In the genomic region with DNA sequence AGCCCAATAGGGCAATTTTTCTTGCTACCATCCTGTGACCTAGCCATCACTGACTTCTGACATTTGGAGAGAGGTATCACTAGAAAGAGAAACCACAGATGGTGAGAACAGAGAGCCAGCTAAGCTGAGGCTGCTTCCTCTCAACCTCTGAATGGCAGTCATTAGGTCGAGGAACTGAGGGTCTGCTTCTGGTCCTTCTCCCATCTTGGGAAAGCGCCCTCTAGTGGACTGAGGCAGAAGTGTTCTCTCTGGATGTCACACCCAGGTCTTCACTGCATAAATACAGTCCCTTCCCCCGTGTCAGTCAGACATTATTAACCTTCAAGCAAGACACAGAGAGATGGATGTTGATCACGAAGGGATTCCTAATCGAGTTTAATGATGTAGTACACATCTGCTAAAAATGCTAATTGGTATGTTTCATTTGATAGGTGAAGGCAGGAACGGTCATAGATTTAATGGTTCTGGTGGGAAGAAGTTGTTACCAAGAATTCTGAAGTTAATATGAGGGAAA, we compare ENCODE assay signal across 8 mouse cellular contexts.
DNase-seq lines count a peak whose midpoint lies in the region; ATAC-seq and TF ChIP-seq lines count a peak whose summit lies in the region.

No protein-coding gene starts in this region.

- no peak overlapping the region for H3K4me3 ChIP-seq in cortical plate, adult 2 months (ENCODE audit: insufficient read depth, low read length)
- H3K4me3 ChIP-seq in heart, embryonic 11.5 days (ENCODE audit: low read depth, low read length), result no peak overlapping the region

- no peak overlapping the region for H3K27ac ChIP-seq in cortical plate, adult 2 months (ENCODE audit: insufficient read depth, low read length)
- no peak overlapping the region for H3K27ac ChIP-seq in heart, embryonic 11.5 days (ENCODE audit: low read depth, low read length)

- peak; percentile 29 for DNase-seq in gastrocnemius, adult 18-20 months (ENCODE audit: low spot score)
- DNase-seq in gastrocnemius, postnatal 25 days, result no peak
- peak; percentile 20 for DNase-seq in right cerebral cortex, postnatal 4 days
- no peak for DNase-seq in right cerebral cortex, postnatal 36 days (ENCODE audit: low spot score in 2 of 2)
- no peak for DNase-seq in frontal cortex, postnatal 25 days (ENCODE audit: low spot score in 2 of 2)

- H3K4me2 ChIP-seq in heart, embryonic 11.5 days, result no peak overlapping the region

- no peaks in the 10 kb centered on the region; the same call in 1 of the 2 replicates for H3K27me3 ChIP-seq in heart, embryonic 11.5 days (ENCODE audit: control insufficient read depth, insufficient read depth, low read length)

- 30% methylated on average over 6 of the region's 6 CpGs for WGBS in heart, embryonic 11.5 days (ENCODE audit: insufficient replicate concordance)

- no peaks in the 10 kb centered on the region for H3K36me3 ChIP-seq in heart, embryonic 11.5 days (ENCODE audit: control insufficient read depth, insufficient read depth, low read length)

- peak; percentile 38; the same call in 1 of the 2 replicates for ATAC-seq in megakaryocyte, adult 5-6 weeks (ENCODE audit: poor library complexity, severe bottlenecking)
- ATAC-seq in heart, embryonic 11.5 days (replicated peaks; ENCODE audit: insufficient number of reproducible peaks, low FRiP score, low TSS enrichment), result no peak

- no peak for TF ChIP-seq POLR2A in cortical plate, adult 2 months (IDR thresholded peaks at IDR 0.05; ENCODE audit: extremely low read depth, insufficient read depth, low read length)

- H3K4me1 ChIP-seq in cortical plate, adult 2 months (ENCODE audit: control insufficient read depth, insufficient read depth, low read length), result no peaks in the 10 kb centered on the region; the same call in 1 of the 2 replicates
- no peaks in the 10 kb centered on the region for H3K4me1 ChIP-seq in heart, embryonic 11.5 days (ENCODE audit: control insufficient read depth, insufficient read depth, low read length)

- no peak overlapping the region for H3K9ac ChIP-seq in heart, embryonic 11.5 days (ENCODE audit: low read depth, low read length)

- TF ChIP-seq CTCF in cortical plate, adult 2 months (IDR thresholded peaks at IDR 0.05; ENCODE audit: extremely low read depth, insufficient read depth, low read length), result peak; percentile 43

- no peaks in the 10 kb centered on the region for H3K9me3 ChIP-seq in heart, embryonic 11.5 days (replicated peaks; ENCODE audit: control insufficient read depth, low read length)

Comparison
In these comparisons a context has a peak if more than half of its experiments do, and no peak if none do; other contexts are left out.
1. DNase-seq: peak in gastrocnemius, adult 18-20 months (single experiment) and right cerebral cortex, postnatal 4 days (single experiment); none in gastrocnemius, postnatal 25 days (single experiment), right cerebral cortex, postnatal 36 days (0 of 2) and frontal cortex, postnatal 25 days (0 of 2).